Mouse (Mus musculus): ENCODE results near the gene Pde1c.

- no peak for TF ChIP-seq CTCF (IDR thresholded peaks at IDR 0.05)
- TF ChIP-seq POLR2A (IDR thresholded peaks at IDR 0.05; ENCODE audit: insufficient read depth, low read depth, low read length): no peak
Measured at GRCm38 (mm10) chr6:56275461-56275860, 293.4 kb downstream of the Pde1c start.

Data from heart, adult 2 months (tissue).